Mouse (Mus musculus): Measurements from ENCODE around the gene Gpr65. TPM values are rescaled to one million over a fixed set of nuclear protein-coding genes. Genes with fewer than 3 reads are reported as not detected.

Gpr65 gene
- total and polyA plus RNA-seq, 3 experiments, result 31.9 to 80.5 (median 80.3) TPM

GRCm38 (mm10) chr12:98303013-98303412 lies 34.6 kb downstream of the Gpr65 start:
- in situ Hi-C loops (cut with MboI; ENCODE audit: low pct_ligation_motif_present, low pct_unique_long_range_greater_than_20kb, low sequenced_read_pairs) (no loop called here), dilution Hi-C loops (cut with MboI; ENCODE audit: extremely low pct_ligation_motif_present, extremely low pct_unique_long_range_greater_than_20kb, low sequenced_read_pairs) (no loop called here)
- Histone ChIP-seq H3K4me3 (replicated peaks in 1 of 3; ENCODE audit: low read depth in 2 of 3, low read length in 2 of 3, poor library complexity in 1 of 3) (no peak overlapping the region), H3K4me1 (ENCODE audit: control insufficient read depth in 1 of 2, insufficient read depth in 2 of 2) (no peaks in the 10 kb centered on the region), H3K79me2 (replicated peaks; ENCODE audit: control insufficient read depth, extremely low read depth, insufficient read depth, poor library complexity, severe bottlenecking) (no peaks in the 10 kb centered on the region), H3K27me3 (replicated peaks) (no peaks in the 10 kb centered on the region), H3K4me2 (ENCODE audit: insufficient read depth, low read depth, poor library complexity, severe bottlenecking) (no peak overlapping the region), H3K9me3 (replicated peaks; ENCODE audit: low read length) (no peaks in the 10 kb centered on the region), H3K36me3 (replicated peaks in 1 of 2; ENCODE audit: control insufficient read depth in 1 of 2, insufficient read depth in 1 of 2, low read length in 1 of 2) (no peaks in the 10 kb centered on the region), H3K27ac (ENCODE audit: insufficient read depth, low read depth) (no peak overlapping the region), H3K9ac (ENCODE audit: insufficient read depth, low read depth) (no peak overlapping the region)
- DNase-seq (ENCODE audit: extremely low read depth), result no peak
- TF ChIP-seq ZC3H11A (IDR thresholded peaks at IDR 0.05; ENCODE audit: low read depth, low read length) (no peak), HCFC1 (IDR thresholded peaks at IDR 0.05; ENCODE audit: low read depth, low read length) (no peak), POLR2AphosphoS2 (IDR thresholded peaks at IDR 0.05; ENCODE audit: low read depth, low read length) (no peak), UBTF (IDR thresholded peaks at IDR 0.05; ENCODE audit: low read depth, low read length) (no peak), NELFE (IDR thresholded peaks at IDR 0.05; ENCODE audit: low read depth, low read length) (no peak), ETS1 (conservative IDR thresholded peaks at IDR 0.05; ENCODE audit: low read depth, low read length) (no peak), MAX (IDR thresholded peaks at IDR 0.05; ENCODE audit: low read length) (no peak), BHLHE40 (IDR thresholded peaks at IDR 0.05; ENCODE audit: low read depth, low read length) (no peak), TCF12 (IDR thresholded peaks at IDR 0.05; ENCODE audit: low read depth, low read length) (no peak), SIN3A (IDR thresholded peaks at IDR 0.05; ENCODE audit: low read length) (no peak), ZKSCAN1 (IDR thresholded peaks at IDR 0.05; ENCODE audit: borderline replicate concordance, low read depth, low read length) (no peak), KAT2A (IDR thresholded peaks at IDR 0.05; ENCODE audit: insufficient replicate concordance, low read length) (no peak), MEF2A (IDR thresholded peaks at IDR 0.05; ENCODE audit: borderline replicate concordance, low read depth, low read length) (no peak), MAZ (IDR thresholded peaks at IDR 0.05; ENCODE audit: low read depth, low read length) (no peak), GABPA (IDR thresholded peaks at IDR 0.05; ENCODE audit: insufficient replicate concordance, low read depth, low read length) (no peak)

GRCm38 (mm10) chr12:98307179-98307915 lies 38.9 kb downstream of the Gpr65 start:
- no peak for DNase-seq (ENCODE audit: extremely low read depth)
- Histone ChIP-seq H3K4me1 (ENCODE audit: control insufficient read depth in 1 of 2, insufficient read depth in 2 of 2) (peaks cover 0 to 8% of the 10 kb centered on the region in 2 experiments; a peak in 1 of 4 replicates), H3K9me3 (replicated peaks; ENCODE audit: low read length) (no peaks in the 10 kb centered on the region), H3K27ac (ENCODE audit: insufficient read depth, low read depth) (no peak overlapping the region), H3K79me2 (replicated peaks; ENCODE audit: control insufficient read depth, extremely low read depth, insufficient read depth, poor library complexity, severe bottlenecking) (no peaks in the 10 kb centered on the region), H3K4me3 (replicated peaks in 1 of 3; ENCODE audit: low read depth in 2 of 3, low read length in 2 of 3, poor library complexity in 1 of 3) (no peak overlapping the region), H3K36me3 (replicated peaks in 1 of 2; ENCODE audit: control insufficient read depth in 1 of 2, insufficient read depth in 1 of 2, low read length in 1 of 2) (no peaks in the 10 kb centered on the region), H3K4me2 (ENCODE audit: insufficient read depth, low read depth, poor library complexity, severe bottlenecking) (no peak overlapping the region), H3K27me3 (replicated peaks) (no peaks in the 10 kb centered on the region), H3K9ac (ENCODE audit: insufficient read depth, low read depth) (no peak overlapping the region)
- dilution Hi-C loops (cut with MboI; ENCODE audit: extremely low pct_ligation_motif_present, extremely low pct_unique_long_range_greater_than_20kb, low sequenced_read_pairs), result no loop called here
- in situ Hi-C loops (cut with MboI; ENCODE audit: low pct_ligation_motif_present, low pct_unique_long_range_greater_than_20kb, low sequenced_read_pairs), result no loop called here
- TF ChIP-seq TCF12 (IDR thresholded peaks at IDR 0.05; ENCODE audit: low read depth, low read length) (no peak), MXI1 (IDR thresholded peaks at IDR 0.05; ENCODE audit: low read depth, low read length) (no peak), UBTF (IDR thresholded peaks at IDR 0.05; ENCODE audit: low read depth, low read length) (no peak)

Data from CH12.LX (cell line).